Mouse (Mus musculus) kidney, adult 2 months (tissue): ENCODE data around the gene Cecr2. TPM values are rescaled to one million over a fixed set of nuclear protein-coding genes. Genes with fewer than 3 reads are reported as not detected.

ENCODE experiments used
- DNase-seq: peaks from one replicate; pipeline ENCODE4 v3.0.0; 2021
- H3K27ac ChIP-seq: fragments of 200-500 bp; 2 replicates; pipeline ENCODE4 v1.5.1; 2012; ENCODE audit warnings: low read depth, low read length, control low read depth, inconsistent platforms; ENCODE audit not compliant: insufficient read depth
- H3K27me3 ChIP-seq: fragments of 200-500 bp; replicated peaks from 2 replicates; pipeline ENCODE4 v1.6.1; 2012; ENCODE audit warnings: mild to moderate bottlenecking, moderate library complexity, low read length, inconsistent platforms; ENCODE audit not compliant: control insufficient read depth, insufficient read depth
- H3K36me3 ChIP-seq: fragments of 200-500 bp; 2 replicates; pipeline ENCODE4 v1.6.1; 2012; ENCODE audit warnings: mild to moderate bottlenecking, moderate library complexity, low read length, inconsistent platforms; ENCODE audit not compliant: control insufficient read depth, insufficient read depth
- H3K4me1 ChIP-seq: fragments of 200-500 bp; 2 replicates; pipeline ENCODE4 v1.6.1; 2011; ENCODE audit warnings: low read length; ENCODE audit not compliant: control insufficient read depth, insufficient read depth
- H3K4me3 ChIP-seq: fragments of 200-500 bp; 2 replicates; pipeline ENCODE4 v1.5.1; 2011; ENCODE audit warnings: mild to moderate bottlenecking, low read depth, low read length, control low read depth; ENCODE audit not compliant: insufficient read depth
- CTCF ChIP-seq: fragments of 200-500 bp; conservative IDR thresholded peaks from 2 replicates; pipeline ENCODE4 v1.5.1; 2011; ENCODE audit warnings: low read depth, mild to moderate bottlenecking, control low read depth, low read length, moderate library complexity, mixed read lengths; ENCODE audit not compliant: insufficient read depth, insufficient read length
- POLR2A ChIP-seq: fragments of 200-500 bp; IDR thresholded peaks from one replicate; pipeline ENCODE4 v1.6.1; 2011; ENCODE audit warnings: low read depth, low read length, control low read depth
- WGBS: fragments of 180-500 bp; shearing (Covaris S2); methylation state at CpG from one replicate; pipeline ENCODE4 v1.1.7; 2018; 5-methylcytosine and 5-hydroxymethylcytosine counted together
- polyA plus RNA-seq: library from polyadenylated mRNA; depleted of rRNA; stranded (reverse); fragments of >200 nt; gene quantifications from 2 replicates; pipeline ENCODE4 v1.2.3, GENCODE M21; 2012

The Cecr2 gene
- polyA plus RNA-seq, 1 experiment, result 4.4 TPM

DNA sequence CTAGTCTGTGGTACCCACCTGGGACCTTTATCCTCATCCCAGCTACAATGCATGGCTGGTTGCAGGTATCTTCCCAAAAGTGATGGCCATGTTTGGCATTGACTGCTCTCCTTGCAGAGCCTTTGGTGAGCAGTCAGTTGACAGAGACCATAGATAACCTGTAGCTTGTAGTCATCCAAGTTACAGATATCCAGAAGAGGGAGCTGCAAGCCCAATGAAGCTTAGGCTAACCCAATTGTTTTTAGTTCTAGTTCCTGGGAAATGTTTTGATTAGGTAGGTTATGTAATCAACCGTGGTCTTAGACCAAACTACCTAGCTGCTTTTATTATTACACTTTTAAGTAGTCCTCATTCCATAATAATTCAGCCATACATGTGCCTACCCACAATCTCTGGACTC, 105.2 kb downstream of the Cecr2 start:
- Histone ChIP-seq H3K36me3 (no peaks in the 10 kb centered on the region), H3K27me3 (no peaks in the 10 kb centered on the region), H3K27ac (no peak overlapping the region), H3K4me1 (no peaks in the 10 kb centered on the region), H3K4me3 (no peak overlapping the region)
- DNase-seq, result no peak
- 40% methylated on average over 1 of the region's 1 CpGs for WGBS
- TF ChIP-seq CTCF (no peak), POLR2A (no peak)

GRCm38 (mm10) chr6:120772025-120772424, 105.9 kb downstream of the Cecr2 start:
- no peak for TF ChIP-seq CTCF
- TF ChIP-seq POLR2A, result no peak
- H3K4me1 ChIP-seq, result no peaks in the 10 kb centered on the region
- no peak for DNase-seq
- H3K27ac ChIP-seq, result no peak overlapping the region
- H3K36me3 ChIP-seq, result no peaks in the 10 kb centered on the region
- no peak overlapping the region for H3K4me3 ChIP-seq
- H3K27me3 ChIP-seq, result no peaks in the 10 kb centered on the region

DNA sequence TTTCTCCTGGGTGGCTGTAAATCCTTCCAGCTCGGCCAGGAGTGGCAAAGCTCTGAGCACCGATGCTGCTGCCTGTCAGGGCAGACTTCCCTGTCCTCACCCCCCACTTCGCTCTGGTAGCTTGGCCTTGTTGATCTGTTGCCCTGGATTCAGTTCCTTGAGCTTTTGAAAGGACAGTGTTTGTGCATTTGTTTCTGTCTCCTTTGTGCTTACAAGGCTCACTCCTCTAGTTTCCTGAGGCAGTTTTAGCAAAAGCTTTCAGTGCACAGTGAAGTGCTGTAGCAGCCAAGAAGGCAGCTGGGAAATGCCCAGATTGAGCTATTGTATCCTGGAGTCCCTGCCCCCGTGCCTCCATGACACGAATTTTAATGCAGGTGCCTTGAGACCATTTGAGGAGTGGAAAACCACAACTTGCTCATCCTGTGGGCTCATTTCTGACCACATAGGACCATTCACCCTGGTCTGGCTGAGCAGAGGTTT, 107.0 kb downstream of the Cecr2 start, which contains the start of gene Slc25a18:
Gene Slc25a18 (plus strand): TSS at position 430 of the 480 bp plus-strand sequence.
- Histone ChIP-seq H3K27ac (no peak within 1 kb of the TSS), H3K4me3 (no peak within 1 kb of the TSS), H3K27me3 (no peaks in the 10 kb centered on the region), H3K4me1 (no peaks in the 10 kb centered on the region), H3K36me3 (no peaks in the 10 kb centered on the region)
- 72% methylated on average over 5 of the region's 5 CpGs for WGBS
- no peak for TF ChIP-seq CTCF
- no peak for TF ChIP-seq POLR2A
- DNase-seq, result no peak

- 83% methylated on average over 6 of the region's 6 CpGs for WGBS
- H3K4me3 ChIP-seq, result no peak overlapping the region
- no peaks in the 10 kb centered on the region for H3K4me1 ChIP-seq
- no peak overlapping the region for H3K27ac ChIP-seq
- no peak for TF ChIP-seq CTCF
- no peak for TF ChIP-seq POLR2A
- no peaks in the 10 kb centered on the region for H3K36me3 ChIP-seq
- H3K27me3 ChIP-seq, result no peaks in the 10 kb centered on the region
- DNase-seq, result no peak
These were observed 107.6 kb downstream of the Cecr2 start for GRCm38 (mm10) chr6:120773763-120774162.

- no peaks in the 10 kb centered on the region for H3K27me3 ChIP-seq
- no peak overlapping the region for H3K27ac ChIP-seq
- WGBS, result 93% methylated on average over 3 of the region's 3 CpGs
- no peaks in the 10 kb centered on the region for H3K4me1 ChIP-seq
- DNase-seq, result no peak
- H3K36me3 ChIP-seq, result no peaks in the 10 kb centered on the region
- H3K4me3 ChIP-seq, result no peak overlapping the region
- TF ChIP-seq POLR2A (no peak), CTCF (no peak)
These were observed 110.1 kb downstream of the Cecr2 start for GRCm38 (mm10) chr6:120776286-120776685.

- Histone ChIP-seq H3K4me3 (no peak overlapping the region), H3K4me1 (no peaks in the 10 kb centered on the region), H3K27ac (no peak overlapping the region), H3K27me3 (no peaks in the 10 kb centered on the region), H3K36me3 (no peaks in the 10 kb centered on the region)
- WGBS, result 73% methylated on average over 9 of the region's 9 CpGs
- no peak for DNase-seq
- TF ChIP-seq CTCF, result no peak
These were observed 111.4 kb downstream of the Cecr2 start for GRCm38 (mm10) chr6:120777533-120777932.

DNA sequence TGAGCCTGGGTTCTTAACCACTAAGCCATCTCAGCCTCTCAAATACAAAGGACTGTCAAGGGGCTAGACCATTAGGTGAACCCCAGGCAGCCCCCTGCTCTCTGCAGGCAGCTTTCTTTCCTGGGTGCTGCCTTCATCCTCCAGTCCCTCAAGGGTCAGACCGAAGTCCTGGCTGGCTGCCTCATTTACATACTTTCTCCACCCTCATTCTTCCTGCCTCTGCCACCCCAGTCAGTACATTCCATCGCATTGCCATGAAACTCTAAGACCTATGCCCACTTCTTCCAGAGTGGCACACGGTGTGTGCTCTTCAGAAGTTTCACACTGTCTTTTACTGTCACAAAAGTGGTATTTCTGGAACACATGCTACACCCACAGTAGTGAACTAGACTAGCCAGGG, 112.1 kb downstream of the Cecr2 start:
- no peak for TF ChIP-seq CTCF
- no peak for TF ChIP-seq POLR2A
- H3K27me3 ChIP-seq, result no peaks in the 10 kb centered on the region
- no peak overlapping the region for H3K4me3 ChIP-seq
- H3K36me3 ChIP-seq, result no peaks in the 10 kb centered on the region
- DNase-seq, result peak; percentile 14
- H3K4me1 ChIP-seq, result no peaks in the 10 kb centered on the region
- 23% methylated on average over 3 of the region's 3 CpGs for WGBS
- no peak overlapping the region for H3K27ac ChIP-seq

DNA sequence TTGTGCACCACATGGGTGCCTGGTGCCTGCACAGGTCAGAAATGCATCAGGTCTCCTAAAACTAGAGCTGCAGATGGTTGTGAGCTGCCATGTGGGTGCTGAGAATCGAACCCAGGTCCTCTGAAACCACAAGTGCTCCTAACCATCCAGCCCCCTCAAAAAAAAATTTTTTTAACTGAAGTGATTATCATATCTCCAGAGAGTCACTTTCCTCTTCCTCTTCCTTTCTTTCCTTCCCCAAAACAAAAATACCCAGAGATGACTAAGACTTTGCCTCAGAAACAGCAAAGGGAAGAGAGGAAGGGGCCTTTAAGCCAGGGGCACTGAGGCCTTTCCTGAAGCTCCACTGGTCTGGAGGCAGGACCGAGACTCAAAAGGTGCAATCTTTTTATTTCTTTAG, 116.8 kb downstream of the Cecr2 start:
- H3K4me1 ChIP-seq, result no peaks in the 10 kb centered on the region
- H3K27ac ChIP-seq, result no peak overlapping the region
- no peak overlapping the region for H3K4me3 ChIP-seq
- no peak for DNase-seq
- H3K27me3 ChIP-seq, result no peaks in the 10 kb centered on the region
- no peaks in the 10 kb centered on the region for H3K36me3 ChIP-seq
- 87% methylated on average over 2 of the region's 2 CpGs for WGBS
- no peak for TF ChIP-seq CTCF
- TF ChIP-seq POLR2A, result no peak
